Mouse (Mus musculus) naive thymus-derived CD4-positive, alpha-beta T cell, adult 2 months (primary cell): ENCODE results near the gene Gpr45.
"Not testable (repeated sequence)": the region's sequence is repeated elsewhere in the genome, so short reads cannot be mapped to it uniquely, and the experiment has no call there.

ENCODE experiments used
- DNase-seq: peaks from one replicate; pipeline ENCODE4 v3.0.0-alpha.2; 2011; ENCODE audit warnings: low read depth

Gene Gpr45

DNA sequence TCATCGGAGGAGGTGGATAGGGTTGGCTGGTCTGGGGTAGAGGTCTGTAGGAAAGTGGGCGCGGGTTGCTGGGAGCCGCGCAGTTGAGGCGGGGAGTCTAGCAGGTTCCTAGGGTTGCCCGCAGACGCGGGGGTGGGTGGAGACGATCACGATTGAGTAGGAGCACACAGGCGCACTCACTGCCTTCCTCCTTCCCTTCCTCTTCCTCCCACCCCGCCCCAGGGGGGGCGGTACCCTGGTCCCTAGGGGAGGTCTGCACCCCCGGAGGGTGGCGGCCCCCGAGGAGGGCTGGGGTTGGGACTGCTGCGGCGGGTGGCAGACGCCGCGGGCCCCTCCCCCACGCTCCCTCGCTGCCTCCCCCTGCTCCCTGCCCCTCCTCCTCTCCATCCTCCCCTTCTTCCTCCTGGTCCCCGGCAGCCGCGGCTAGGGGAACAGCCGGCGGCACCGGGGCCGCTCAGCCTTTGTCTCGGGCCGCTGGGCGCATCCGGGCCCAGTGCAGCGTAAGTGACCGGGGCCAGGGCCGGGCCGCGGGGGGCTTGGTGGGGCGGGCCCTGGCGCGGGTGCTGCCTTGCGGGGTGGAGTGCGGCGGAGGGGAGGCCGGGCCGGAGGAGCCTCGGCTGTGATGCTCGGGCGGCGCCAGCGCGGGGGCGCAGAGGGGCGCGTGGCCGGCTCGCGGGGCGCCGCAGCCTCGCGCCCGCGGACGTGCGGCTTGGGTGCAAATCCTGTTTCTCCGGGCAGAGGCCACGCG is at the start of gene Gpr45:
Gene Gpr45, plus strand, starts transcription at position 139 of the 748 bp plus-strand sequence.
- peak; percentile 14 for DNase-seq

DNA sequence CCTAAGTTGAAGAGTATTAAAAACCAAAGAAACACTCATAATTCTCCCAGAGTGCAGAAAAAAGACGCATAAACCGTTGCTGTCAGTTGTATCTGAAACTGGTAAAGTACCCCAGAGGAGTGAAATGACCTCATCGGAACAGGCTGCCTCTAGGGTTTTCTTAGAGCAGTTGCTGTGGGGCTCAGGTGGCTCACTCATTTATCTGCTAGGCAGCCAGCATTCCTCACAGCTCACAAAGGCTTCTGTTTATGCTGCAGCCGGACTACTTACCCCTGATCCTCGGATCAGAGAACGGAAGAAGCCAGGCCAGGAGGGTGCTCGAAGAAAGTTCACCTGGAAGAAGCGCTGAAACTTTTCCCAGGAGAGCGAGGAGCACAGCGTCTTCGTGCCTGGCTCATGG is 47.5 kb upstream of the Gpr45 start:
- no peak for DNase-seq

DNA sequence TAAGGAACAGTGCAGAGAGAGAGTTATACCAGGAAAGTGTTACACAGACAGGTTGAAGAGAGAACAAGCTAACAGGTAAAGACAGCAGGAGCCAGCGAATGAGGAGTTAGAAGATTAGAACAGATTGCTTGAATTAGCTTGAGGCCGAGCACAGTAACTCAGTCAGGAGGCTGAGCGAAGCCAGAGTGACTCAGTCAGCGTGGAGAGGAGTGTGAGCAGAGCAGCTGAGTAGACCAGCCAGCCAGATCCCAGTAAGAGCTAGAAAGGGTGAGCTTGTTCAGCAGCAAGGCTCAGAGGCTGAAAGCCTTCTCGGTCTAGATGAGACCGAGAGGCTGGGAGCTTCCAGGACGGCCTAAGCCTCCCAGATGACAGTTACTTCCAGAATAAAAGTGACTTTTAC is 46.0 kb upstream of the Gpr45 start:
- no peak for DNase-seq

DNA sequence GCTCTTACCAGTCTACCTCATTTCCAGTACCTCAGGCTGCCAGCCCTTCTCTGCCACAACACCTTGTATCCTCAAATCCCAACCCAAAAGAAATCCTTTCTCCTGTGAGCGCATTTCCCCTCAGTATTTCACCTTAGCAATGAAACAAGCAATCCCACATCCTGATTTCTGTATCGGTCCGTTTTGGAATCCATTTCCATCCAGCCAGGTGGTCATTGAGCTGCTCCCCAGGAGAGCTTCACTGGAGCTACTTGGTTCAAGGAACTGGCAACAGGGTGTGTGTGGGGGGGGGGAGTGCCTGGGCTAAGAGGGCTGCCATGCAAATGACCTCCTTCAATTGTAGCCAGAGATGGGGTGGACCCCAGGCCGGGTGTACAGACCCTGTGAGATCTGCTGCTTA is 45.5 kb upstream of the Gpr45 start:
- no peak for DNase-seq

DNA sequence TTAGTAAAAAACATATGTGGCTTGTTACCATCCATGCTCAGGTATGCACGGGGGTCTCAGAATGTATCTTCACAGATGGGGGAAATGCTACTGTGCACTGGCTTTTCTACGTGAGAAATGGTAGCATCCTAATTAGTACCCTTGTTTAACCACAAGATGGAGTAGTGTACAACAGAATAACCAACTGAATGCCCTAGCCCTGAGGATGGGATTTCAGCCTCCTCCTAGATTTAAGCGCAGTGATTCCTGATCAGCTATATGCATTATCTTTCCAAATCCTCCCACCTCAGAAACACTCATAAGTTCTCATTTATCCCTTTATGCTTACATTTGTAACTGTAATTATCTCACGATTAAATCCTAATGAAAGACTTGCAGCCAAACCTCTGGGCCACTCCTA is 37.6 kb upstream of the Gpr45 start:
- DNase-seq: peak; percentile 38

DNA sequence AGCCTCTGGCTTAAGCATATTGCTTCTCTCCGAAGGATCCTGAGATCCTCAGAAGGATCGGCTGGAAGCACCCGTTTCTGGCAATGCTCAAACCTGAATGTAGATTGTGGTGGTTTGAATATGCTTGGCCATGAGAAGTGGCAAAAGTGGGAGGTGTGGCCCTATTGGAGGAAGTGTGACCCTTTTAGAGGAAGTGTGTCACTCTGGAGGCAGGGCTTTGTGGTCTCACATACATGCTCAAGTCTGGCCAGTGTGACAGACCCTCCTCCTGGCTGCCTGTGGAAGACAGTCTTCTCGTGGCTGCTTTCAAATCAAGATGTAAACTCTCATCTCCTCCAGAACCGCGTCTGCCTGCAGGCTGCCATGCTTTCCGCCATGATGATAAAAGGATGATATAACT is 36.0 kb upstream of the Gpr45 start:
- DNase-seq: no peak

DNA sequence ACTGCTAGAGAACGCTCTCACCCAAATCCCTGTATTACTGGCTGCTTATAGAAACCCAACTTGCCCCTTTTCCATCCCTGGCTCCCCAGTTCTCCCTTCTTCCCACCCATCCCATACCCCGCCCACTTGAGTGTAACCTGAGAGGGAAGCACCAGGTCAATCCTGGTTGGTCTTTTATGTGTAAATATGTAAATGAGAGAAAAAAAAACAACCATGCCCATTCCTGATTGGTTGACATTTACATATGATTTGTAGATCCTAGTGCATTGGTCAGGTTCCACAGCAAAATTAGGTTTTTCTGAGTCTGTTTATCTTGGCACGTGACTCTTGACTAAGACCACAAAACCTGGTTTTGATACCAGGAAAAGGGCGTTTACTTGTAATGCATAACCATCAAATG is 34.8 kb upstream of the Gpr45 start:
- DNase-seq: no peak

DNA sequence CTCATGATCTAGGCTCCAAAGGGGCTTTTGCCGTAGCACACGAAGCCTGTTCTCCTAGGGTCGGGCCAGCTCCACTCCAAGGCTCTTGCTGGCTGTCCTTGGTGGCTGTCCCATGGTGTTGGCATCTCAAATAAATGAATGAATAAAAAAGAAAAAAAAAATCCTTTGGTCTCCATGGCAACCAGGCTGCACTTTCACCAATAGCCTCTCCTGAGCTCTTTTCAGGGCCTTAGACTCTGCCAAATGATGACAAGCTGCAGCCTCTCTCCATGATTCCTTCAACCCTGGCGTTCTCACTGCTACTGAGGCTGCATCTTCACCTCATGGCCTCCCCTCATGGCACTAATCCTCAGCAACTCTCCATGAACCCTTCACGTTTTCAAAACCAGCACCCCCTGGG is 28.7 kb upstream of the Gpr45 start:
- DNase-seq: no peak

DNA sequence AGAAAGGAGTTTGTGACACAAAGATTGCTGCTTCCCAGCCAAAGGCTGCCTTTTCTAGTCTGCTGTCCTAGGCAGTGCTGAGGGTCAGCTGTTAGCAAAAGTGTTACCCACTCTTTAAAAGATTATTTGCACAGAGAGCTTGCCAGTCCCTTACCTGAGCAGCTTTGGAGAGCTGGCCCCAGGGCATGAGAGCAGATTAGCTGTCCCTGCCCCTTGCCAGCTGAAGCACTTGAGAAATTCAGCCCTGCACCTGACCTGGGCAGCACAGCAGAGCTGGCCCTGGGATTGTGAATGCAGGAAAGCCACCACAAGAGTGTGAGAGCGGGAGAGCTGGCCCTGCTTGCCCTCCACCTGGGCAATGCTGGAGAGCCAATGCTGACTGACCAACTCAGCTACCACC is 19.1 kb upstream of the Gpr45 start:
- no peak for DNase-seq

DNA sequence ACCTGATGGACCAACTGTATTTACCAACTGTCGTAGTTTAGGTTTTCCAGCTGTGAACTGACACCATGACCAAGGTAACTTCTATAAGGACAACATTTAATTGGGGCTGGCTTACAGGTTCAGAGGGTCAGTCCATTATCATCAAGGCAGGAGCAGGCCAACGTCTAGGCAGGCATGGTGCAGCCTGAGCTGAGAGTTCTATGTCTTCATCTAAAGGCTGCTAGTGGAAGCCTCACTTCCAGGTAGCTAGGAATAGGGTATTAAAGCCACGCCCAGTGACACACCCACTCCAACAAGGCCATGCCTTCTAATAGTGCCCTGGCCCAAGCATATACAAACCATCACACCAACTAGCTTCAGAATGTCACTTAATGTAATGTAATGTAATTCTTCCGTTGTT is 4.2 kb upstream of the Gpr45 start:
- no peak for DNase-seq

DNA sequence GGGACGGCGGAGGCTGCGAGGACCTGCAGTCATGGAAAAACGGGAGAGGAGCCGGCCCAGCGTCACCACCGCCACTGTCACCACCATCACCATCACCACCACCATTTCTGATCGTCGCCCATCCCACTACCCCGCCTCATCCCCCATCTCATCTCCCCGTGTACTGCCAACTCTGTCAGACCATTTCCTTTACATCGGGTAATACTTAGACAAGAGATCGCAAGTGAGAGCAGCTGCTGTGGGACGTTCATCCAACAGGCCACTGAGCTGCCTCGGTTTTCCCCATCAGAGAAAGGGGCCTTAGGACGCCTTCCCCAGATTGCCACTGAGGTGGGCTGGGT is 780 bp downstream of the Gpr45 start:
- no peak for DNase-seq

DNA sequence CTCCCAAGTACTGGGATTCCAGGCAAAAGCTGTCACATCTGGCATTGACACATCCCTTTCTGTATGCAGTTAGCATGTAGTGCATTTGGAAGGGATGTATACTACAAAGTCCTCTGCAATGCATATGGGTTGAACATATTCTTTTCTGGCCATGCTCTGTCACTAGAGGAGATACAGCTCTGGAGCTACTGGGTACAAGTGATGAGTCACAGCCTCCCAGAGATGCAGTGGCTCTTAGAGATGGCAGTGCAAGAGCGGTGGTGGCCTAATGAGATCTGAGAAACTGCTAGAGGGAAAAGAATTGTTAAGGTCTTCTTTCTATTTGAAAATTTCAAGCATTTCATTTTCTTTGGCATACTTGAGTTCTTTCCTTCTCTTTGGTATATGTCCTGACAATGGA is 4.2 kb downstream of the Gpr45 start:
- DNase-seq: no peak

DNA sequence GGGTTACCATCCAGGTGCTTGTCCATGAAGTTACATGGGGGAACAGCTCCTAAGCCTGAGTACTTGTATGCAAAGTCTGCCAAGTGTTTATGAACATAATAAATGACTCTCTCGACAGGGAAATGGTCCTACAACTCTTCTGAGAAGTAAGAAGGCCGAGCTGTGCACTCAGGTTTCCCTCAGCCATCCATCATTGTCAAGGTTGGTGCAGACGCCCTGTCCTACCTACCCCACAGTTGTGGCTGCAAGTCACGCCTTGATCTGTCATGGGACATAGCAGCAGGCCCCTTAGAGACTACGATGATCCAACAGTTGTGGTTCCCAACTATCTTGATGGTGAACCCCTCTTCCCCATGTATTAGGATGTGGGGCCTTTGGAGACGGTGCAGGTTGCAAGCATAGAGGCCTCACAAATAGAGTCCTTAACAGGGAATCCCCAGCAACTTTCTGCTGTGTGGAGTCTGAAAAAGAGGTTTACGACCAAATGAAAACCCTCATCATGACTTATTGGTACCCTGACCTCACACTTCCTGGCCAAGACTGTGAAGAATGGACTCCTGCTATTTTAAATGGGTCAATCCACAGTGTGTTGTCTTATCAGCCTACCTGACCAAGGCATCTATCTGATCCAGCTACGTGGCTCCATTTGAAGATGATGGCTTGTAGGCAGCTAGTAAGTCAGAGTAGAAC is 30.6 kb downstream of the Gpr45 start:
- DNase-seq: no peak

DNA sequence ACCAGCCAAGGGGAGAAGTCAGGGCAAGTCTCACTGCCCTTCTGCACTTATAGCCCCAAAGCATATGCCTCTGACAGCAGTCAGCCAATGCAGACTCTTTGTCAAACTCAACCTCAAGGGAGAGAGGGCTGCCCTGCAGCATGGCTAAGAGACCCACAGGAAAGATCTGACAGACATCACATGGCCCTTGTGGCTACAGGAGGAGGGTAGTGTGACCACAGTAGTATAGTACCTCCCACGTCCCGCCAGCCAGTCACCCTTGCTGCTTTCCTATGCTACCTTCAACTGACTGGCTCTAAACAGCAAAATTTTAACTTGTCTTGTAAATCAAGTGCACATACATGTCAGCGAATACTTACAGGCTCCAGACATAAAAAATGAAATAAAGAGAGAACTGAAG is 31.4 kb downstream of the Gpr45 start:
- DNase-seq: no peak

DNA sequence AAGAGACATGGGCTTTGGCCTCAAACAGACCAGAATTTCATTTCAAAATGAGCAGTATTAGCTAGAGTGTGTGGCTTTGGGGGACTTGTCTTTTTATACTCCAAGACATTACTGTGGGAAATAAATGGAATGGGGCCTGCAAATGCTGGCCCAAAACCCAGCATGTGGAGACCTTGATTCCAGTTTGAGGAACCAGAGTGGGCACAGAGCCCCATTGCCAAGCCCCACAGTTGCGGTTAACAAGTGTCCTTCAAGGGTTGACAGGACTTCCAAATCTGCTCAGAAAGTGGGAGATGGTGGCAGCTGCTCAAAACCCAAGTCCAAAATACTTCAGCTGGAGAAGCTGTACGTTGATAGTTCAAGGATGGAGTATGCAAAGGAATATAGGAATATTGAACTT is 36.3 kb downstream of the Gpr45 start:
- no peak for DNase-seq

DNA sequence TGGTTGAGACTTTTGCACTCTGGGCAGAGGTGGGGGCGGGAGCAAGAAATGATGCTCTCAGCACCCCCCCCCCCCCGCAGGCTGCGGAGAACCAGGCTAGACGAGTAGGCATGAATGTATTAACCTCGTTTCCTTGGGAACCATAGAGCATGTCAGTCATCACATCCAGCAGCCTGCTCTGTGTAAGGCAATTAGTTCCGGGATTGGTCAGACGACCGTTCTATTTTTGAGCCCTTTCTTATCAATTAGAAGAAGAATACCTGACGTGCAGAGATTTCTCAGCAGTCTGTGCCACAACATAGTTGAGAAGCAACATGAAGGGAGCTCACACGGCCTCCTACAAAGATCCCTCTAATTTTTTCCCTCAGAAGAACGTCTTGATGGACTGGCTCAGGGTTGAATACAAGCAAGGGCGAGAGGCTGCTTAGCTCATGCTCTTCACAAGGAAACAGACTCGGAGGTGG is 53.4 kb downstream of the Gpr45 start:
- DNase-seq: no peak

DNA sequence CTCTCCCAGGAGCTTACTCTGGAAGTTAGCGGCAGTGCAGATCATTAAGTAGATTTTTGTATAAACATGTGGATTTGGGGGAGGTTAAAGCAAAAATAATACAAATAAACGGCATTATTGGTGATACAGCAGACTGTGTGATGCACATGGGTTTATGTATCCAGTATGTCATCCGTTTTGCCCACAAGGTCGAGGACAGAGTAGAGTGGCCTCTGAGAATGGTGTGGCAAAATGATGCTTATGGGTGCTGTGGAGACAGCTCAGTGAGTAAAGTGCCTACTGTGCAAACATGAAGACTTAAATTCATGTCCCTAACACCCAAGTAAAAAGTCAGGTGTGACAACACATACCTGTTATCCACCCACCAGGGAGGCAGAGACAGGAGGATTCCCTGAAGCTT is 53.9 kb downstream of the Gpr45 start:
- DNase-seq: no peak

DNA sequence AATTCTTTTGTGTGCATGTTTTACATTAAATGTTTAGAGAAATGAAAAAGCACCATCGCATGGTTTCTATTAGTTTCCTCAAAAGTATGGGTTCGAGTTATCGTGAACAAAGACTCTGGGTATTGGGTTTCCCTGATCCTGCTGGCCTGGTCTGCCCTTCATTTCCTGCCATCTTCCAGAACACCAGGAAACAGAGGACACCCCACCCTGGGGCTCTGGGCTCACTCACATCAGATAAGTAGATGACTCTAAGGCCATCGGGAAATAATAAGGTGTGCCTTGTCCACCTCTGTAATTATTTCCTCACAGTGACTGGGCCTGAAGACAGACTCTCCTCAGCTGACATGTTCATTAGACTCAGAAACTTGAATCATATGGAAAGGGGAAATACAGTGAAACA is 57.8 kb downstream of the Gpr45 start:
- no peak for DNase-seq

DNA sequence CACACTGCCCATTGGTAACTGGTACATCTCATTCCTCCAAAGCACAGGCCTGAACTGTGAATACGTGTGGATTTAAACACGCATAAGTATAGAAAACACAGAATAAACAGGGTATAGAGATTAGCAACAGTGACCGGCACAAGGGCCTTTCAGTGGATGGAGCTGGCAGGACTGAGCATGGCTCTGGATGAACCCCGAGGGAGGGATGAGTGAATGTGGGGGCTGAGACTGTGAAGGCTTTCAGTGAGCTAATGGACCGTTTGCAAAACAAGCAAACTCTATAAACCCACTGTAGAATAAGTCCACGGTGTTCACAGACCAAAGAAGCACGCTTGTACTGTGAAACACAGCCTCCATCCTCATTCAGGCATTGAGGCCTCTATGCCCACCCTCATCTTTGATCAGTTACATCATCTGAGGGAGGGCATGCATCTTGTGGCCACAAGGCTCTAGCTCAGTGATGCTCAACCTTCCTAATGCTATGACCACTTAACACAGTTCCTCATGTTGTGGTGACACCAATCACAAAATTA is 62.5 kb downstream of the Gpr45 start:
- not testable (repeated sequence) for DNase-seq

DNA sequence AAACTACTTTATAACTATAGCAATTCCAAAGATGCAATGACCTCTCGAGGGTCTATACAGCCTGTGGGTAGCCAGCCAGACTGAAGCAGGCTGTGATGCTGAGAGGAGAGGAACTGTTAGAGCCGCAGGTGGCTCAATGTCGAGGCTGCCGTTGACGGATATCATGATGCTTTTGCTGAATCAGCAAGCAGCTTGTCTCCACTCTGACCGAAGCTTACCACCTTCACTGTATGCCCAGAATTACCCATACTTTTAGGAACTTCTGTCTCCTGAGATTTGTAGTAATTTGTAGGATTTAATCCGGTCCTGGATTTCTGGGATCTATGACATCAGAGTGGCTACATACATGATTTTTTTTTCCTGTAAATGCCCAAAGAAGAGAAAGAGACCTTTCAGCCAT is 83.3 kb downstream of the Gpr45 start:
- DNase-seq: no peak

DNA sequence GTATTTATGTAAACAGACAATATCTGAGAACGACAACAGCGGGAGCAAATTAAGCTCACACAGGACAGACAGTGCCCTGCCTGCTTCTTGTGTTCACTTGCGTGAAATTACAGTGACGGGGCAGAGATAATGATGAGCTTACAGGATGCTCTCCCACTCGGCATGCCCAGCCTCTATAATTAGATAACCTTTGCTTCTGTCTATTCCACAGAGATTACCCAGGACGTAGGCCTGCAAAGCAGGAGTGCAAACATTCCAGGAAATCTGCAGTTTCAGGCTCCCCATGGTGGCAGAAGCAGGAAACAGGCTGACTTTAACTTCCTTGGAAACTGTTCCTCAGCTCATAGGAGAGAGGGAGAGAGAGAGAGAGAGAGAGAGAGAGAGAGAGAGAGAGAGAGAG is 89.6 kb downstream of the Gpr45 start:
- DNase-seq: no peak

DNA sequence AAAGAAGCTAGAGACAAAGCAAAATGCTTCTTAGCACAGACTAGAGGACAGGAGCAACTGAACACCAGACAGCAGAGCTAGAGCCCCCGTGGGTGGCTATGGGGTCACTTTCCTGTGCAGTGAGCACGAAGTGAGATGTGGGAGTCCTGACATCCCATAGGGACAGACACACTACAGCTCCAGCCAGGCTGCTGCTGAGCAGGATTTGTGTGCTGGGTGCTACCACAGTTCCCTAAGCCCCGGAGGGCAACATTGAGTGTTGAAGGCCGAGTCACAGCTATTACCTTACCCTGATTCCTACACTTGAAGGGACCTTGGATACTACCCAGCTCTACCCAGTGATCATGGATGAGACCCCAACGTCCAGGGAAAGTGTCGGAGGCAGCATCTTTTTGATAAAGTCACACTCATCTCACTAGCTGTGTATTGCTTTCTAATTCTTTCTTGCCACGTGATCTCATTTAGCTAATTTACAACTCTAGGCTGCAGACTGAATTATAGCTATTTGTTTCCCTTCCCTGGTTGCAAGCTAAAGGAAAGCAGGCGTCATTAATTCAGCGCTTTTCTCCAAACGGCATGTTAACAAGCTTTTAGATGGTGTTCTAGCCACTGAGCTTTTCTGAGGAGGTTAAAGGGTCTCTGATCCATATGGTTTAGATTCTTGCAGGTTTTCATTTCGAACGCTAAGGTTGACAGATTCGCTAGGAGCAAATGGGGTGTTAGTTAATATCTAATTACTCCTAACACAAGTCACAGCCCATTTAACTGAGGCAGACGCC is 92.7 kb downstream of the Gpr45 start:
- no peak for DNase-seq

DNA sequence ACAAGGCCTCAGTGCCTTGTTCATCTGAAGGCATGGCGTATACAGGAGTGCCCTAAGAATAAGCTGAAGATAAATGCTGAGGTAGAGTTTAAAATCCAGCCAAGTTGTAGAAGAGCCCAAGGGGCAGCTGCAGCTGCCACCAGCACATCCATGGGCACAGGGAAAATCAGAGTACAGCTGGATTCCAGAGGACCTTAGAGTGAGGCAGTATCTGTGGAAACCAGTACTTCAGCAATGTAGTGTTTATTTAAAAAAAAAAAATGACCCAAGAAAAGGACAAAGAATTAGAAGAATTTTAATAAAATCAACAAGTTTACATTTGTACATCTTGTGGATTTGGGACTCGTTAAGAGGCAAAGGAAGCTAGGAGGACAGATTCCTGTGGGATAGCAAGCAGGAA is 94.3 kb downstream of the Gpr45 start:
- no peak for DNase-seq
